Mouse (Mus musculus) spleen, postnatal 36 days (tissue): ENCODE measurements around the gene Popdc2.

Source experiments
- DNase-seq, 2 experiments: peaks; one replicate each; pipeline ENCODE4 v3.0.0; 2022; ENCODE audit warnings: low spot score in 2 of 2, mixed read lengths in 1 of 2

Popdc2 gene

GRCm38 (mm10) chr16:38400311-38400960, 38.4 kb downstream of the Popdc2 start:
- no peak for DNase-seq

- DNase-seq: no peak
Measured at GRCm38 (mm10) chr16:38401468-38401867, 39.5 kb downstream of the Popdc2 start.

DNA sequence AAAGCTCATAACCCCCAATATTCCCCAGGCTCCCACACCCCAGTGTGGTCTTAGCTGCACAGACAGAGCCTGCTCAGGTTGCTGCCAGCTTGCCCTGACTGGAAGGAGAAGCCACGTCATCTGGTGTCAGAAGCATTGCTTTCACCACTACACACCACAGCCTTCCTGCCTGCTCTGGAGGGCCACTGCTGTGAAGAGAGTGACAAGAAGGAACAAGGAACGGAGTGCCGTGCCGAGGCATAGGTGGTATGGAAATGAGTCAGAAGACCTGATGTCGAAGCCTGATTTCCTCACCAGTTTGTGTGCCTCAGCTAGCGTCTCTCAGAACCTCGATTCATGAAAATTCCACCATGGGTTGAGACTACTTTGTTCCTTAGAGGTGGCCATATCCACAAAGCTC, 41.6 kb downstream of the Popdc2 start:
- DNase-seq: peak; percentile 46 to 54

DNA sequence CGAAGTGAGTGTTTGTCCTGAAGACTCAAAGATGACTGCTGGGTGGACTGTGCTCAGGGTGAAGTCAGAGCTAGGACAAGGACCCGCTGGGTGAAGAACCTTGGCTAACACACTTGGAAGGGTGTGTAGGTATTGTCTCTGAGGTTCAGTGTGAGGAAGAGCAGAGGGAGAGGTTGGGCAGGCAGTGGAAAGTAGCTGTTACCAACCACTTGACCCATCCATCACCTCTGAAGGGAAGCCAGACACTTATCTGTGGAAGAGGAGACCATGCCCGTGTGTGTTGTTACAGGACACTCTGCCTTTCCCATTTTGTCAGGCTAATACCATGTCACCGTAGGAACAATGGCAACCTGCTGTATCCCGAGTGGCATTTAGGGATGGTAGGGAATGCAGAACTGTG, 44.3 kb downstream of the Popdc2 start:
- no peak for DNase-seq

- DNase-seq: peak; percentile 23 to 28
Measured at GRCm38 (mm10) chr16:38406708-38407107, 44.7 kb downstream of the Popdc2 start.

DNA sequence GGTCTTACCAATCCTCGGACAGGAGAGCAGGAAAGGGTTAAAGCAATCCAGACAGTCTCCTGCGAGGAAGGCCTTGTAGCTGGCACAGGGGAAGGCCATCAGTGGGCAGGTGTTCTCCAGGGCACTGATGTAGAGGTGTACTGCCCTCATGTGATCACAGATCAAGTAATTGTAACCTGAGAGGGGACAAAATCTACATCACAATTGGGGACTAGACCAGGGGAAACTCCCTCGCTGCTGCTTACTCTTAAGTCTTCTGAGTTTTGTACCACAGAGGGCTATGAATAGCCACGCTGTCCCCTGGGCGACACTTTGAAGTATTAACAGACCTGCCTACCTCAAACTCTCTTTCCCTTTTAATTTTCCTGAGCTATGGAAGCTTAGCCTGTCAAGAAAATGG, 45.6 kb downstream of the Popdc2 start:
- peak; percentile 23 to 32 for DNase-seq

DNA sequence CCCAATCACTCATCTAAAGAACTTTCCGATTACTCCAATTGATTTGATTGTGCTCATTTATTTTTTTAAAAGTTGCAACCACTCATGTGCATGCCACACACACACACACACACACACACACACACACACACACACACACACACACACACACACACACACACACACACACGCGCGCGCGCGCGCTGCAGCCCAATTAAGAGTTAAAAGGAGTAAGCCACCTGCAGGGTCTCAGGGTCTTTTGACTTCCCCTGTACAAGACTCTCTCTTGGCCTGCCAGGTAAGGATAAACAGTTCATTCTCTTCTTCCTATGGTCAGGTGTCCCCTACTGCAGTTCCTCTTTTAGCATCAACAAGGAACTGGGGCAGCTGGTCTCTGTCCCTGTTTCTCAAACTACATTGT, 46.4 kb downstream of the Popdc2 start:
- no peak for DNase-seq

DNA sequence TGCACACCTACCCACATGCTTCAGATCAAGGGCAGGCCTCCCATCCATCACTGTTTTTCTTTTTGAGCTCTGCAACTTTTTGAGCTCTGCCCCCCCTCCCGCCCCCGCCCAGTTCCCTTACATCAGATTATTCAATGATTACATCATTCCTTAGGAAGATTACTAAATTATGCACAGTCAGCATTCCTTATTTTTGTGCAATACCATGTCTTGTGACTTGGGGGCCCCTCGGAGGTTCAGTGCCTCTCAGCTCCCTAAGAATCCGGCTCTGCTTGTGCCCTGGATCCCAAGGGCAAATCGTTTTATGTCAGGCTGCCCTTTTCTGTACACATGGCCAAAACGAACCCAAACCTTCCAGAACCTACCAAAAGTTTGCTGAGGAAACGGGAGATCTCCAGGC, 52.9 kb downstream of the Popdc2 start:
- DNase-seq: no peak

DNA sequence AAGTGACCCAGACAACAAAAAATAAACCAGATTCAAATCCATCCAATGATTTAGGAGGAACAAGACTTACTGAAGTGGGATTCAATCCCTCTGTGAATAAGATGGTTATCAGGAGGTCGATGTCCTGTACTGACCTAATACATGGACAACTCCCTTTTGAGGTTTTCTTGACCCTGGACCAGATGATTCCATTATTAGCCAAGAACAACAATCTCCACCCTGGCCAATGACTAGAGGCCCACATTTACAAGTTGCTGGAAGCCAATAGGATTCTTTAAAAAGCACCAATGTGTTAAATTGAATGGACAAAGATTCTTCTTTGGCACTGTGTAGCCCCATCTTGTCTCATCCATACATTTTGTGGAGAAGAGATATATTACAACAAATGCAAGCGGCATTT, 63.4 kb downstream of the Popdc2 start:
- DNase-seq: no peak

DNA sequence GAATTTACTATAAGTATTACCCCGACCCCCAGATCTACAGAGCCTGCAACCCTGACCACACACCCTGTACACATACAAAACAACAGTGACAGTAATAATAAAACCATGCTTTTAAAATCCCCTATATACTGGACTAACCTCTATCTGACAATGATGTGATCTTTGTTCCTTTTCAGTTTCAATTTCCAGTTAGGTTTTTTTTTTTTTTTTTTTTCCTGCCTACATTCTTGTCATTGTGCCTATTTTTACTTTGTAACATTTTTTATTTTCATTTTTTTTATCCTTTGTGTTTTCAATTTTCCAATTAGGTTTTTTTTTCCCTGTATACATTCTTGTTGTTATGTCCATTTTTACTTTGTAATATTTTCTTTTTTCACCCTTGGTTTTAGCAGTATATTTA, 63.8 kb downstream of the Popdc2 start:
- DNase-seq: no peak
